Mouse (Mus musculus) heart, adult 8-10 months (tissue): ENCODE results near the gene Synj1. TPM values are rescaled to one million over a fixed set of nuclear protein-coding genes. Genes with fewer than 3 reads are reported as not detected.

Experiments used
- DNase-seq: peaks from one replicate; pipeline ENCODE4 v3.0.0; 2022; ENCODE audit warnings: low spot score
- microRNA-seq: library from miRNA; unstranded; fragments of <30 nt; microRNA quantifications from one replicate; pipeline ENCODE4 v1.2.0, GENCODE M21; 2022
- total RNA-seq, 4 experiments: library from RNA; stranded (reverse); gene quantifications; 2 replicates each; pipeline ENCODE4 v1.2.4; 2022

Synj1 gene
- total RNA-seq, 4 experiments from 2014 or later: 28.0 to 36.2 (median 29.7) TPM

DNA sequence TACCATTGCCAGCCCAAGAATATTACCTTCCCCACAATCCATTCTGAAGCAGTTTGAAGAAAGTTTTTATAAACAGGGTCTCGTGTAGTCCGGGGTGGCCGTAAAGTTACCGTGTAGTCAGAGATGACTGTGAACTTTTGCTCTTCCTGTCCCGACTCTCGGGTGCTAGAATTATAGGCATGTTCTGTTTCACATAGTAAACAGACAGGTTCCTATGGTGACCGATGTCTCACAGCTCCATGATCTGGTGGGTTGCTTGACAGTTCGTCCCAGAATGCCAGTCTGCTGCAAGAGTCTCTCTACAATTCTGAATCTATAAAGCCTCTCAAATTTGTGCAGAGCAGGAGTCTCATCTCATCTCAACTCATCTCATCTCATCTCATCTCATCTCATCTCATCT, 119.0 kb downstream of the Synj1 start:
- no peak for DNase-seq

DNA sequence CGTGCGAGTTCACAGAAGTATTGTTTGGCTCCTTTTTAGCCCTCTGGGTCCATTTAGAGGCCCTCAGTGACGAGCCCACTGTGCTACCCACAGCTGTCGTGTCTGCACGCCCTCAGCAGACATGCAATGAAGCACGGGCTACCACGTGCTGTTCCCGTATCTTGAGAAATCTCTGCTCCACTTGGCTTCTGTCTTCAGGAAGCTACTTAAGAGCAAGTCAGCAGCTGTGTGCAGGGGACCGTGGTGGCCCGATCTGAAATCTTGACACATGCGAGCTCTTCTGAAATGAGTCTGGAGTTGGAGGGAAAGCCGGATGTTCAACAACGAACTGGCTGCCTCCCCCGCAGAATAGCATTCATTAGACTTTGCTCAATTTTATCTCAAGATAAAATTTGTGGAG, 119.5 kb downstream of the Synj1 start:
- DNase-seq: no peak

DNA sequence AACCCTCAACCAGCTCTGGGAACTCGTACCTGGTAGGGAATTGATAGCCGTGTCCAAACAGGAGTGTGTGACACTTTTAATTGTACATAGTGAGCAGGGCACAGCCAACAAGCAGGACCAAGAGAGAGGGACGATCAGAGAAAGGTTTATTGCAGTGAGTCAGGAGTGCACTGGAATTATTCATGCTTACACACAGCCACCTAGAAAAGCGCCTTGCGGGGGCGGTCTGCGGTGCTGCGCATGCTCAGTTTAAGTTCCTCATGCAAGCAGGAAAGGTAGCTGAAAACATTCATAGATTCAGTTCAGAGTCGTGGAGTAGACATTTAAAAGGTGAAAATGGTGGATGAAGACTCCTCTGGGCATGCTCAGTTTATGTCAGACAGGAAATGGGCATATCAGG, 120.4 kb downstream of the Synj1 start:
- DNase-seq: no peak

Small RNA genes lying within 50 kb of the gene (microRNA-seq; reads per million reads assigned to microRNA genes)
- gene Gm22933: not detected

Other genes with a start within 250 kb of the Synj1 start
- 1 to 10 TPM; 5.7 to 9.1 (median 7.4) TPM for gene Urb1, start 200.9 kb downstream of the Synj1 start, total RNA-seq
- gene Eva1c, start 184.6 kb downstream of the Synj1 start, total RNA-seq: 1 to 10 TPM; 1.6 TPM
- 10 to 100 TPM; 21.5 to 32.6 (median 26.2) TPM for gene Cfap298, start 76.2 kb downstream of the Synj1 start, total RNA-seq
- 10 to 100 TPM in 3 of 4 experiments, 1 to 10 TPM in 1; 8.1 to 18.6 (median 12.5) TPM for gene Paxbp1, start 33.2 kb upstream of the Synj1 start, total RNA-seq
- gene 4932438H23Rik, start 83.8 kb upstream of the Synj1 start, total RNA-seq: under 1 TPM in 3 of 4 experiments, not detected in 1; 0.11 to 0.16 (median 0.14) TPM
- gene Olig2, start 214.1 kb upstream of the Synj1 start, total RNA-seq: not detected